Mouse (Mus musculus) liver, embryonic 15.5 days (tissue): Measurements from ENCODE around the gene Baat. TPM values are rescaled to one million over a fixed set of nuclear protein-coding genes. Genes with fewer than 3 reads are reported as not detected.
"Not testable (repeated sequence)": the region's sequence is repeated elsewhere in the genome, so short reads cannot be mapped to it uniquely, and the experiment has no call there.

Experiments used
- ATAC-seq: fragments of 200-750 bp; cut with Nextera tagmentation; 2 replicates; pipeline ENCODE4 v1.8.0; 2017; ENCODE audit warnings: moderate number of reproducible peaks, mild to moderate bottlenecking, moderate library complexity; ENCODE audit not compliant: insufficient read depth
- H3K27ac ChIP-seq: fragments of 300-500 bp; sonication (generic); replicated peaks from 2 replicates; pipeline ENCODE4 v1.5.1; 2015; ENCODE audit warnings: mild to moderate bottlenecking, inconsistent platforms
- H3K27me3 ChIP-seq: fragments of 300-500 bp; sonication (generic); 2 replicates; pipeline ENCODE4 v1.6.1; 2015; ENCODE audit warnings: mild to moderate bottlenecking, inconsistent platforms
- H3K36me3 ChIP-seq: fragments of 300-500 bp; sonication (generic); replicated peaks from 2 replicates; pipeline ENCODE4 v1.6.1; 2015; ENCODE audit warnings: moderate library complexity, mild to moderate bottlenecking, inconsistent platforms
- H3K4me1 ChIP-seq: fragments of 300-500 bp; sonication (generic); replicated peaks from 2 replicates; pipeline ENCODE4 v1.6.1; 2015; ENCODE audit warnings: inconsistent platforms
- H3K4me2 ChIP-seq: fragments of 300-500 bp; sonication (generic); 2 replicates; pipeline ENCODE4 v1.6.1; 2015; ENCODE audit warnings: moderate library complexity, mild to moderate bottlenecking, inconsistent platforms
- H3K4me3 ChIP-seq: fragments of 300-500 bp; sonication (generic); replicated peaks from 2 replicates; pipeline ENCODE4 v1.5.1; 2015; ENCODE audit warnings: mild to moderate bottlenecking, inconsistent platforms
- H3K9ac ChIP-seq: fragments of 300-500 bp; sonication (generic); 2 replicates; pipeline ENCODE4 v1.6.1; 2015; ENCODE audit warnings: moderate library complexity, mild to moderate bottlenecking, inconsistent platforms
- H3K9me3 ChIP-seq: fragments of 300-500 bp; sonication (generic); replicated peaks from 2 replicates; pipeline ENCODE4 v1.6.1; 2016; ENCODE audit warnings: inconsistent platforms
- WGBS: fragments of 180-500 bp; shearing (Covaris S2); methylation state at CpG from one replicate; pipeline ENCODE4 v1.1.7; 2015; ENCODE audit warnings: mixed read lengths; ENCODE audit not compliant: insufficient replicate concordance; 5-methylcytosine and 5-hydroxymethylcytosine counted together
- polyA plus RNA-seq: library from polyadenylated mRNA; unstranded; fragments of >200 nt; fragmentation: Nextera tagmentation; extraction: Ambion mirVana; gene quantifications from 2 replicates; pipeline ENCODE4 v1.2.1, GENCODE M21; 2015

Gene Baat
- polyA plus RNA-seq, 1 experiment from 2014 or later = 1.5 TPM

GRCm38 (mm10) chr4:49480896-49481295 is 25.5 kb downstream of the Baat start:
- Histone ChIP-seq H3K4me3 (0 out of 2 replicates have a peak overlapping the region, but pooled peaks have one; percentile 6), H3K4me2 (no peak overlapping the region), H3K9me3 (no peaks in the 10 kb centered on the region), H3K9ac (no peak overlapping the region), H3K4me1 (peaks cover 44% of the 10 kb centered on the region), H3K27ac (peak overlapping the region; percentile 51; the same call in 1 of the 2 replicates), H3K36me3 (no peaks in the 10 kb centered on the region), H3K27me3 (no peaks in the 10 kb centered on the region)
- ATAC-seq = no peak
- 58% methylated on average over 3 of the region's 3 CpGs for WGBS

GRCm38 (mm10) chr4:49480104-49480760 is 26.1 kb downstream of the Baat start:
- H3K4me2 ChIP-seq = peak overlapping the region; percentile 34; the same call in 1 of the 2 replicates
- no peaks in the 10 kb centered on the region for H3K36me3 ChIP-seq
- H3K9ac ChIP-seq = 0 out of 2 replicates have a peak overlapping the region, but pooled peaks have one; percentile 6
- H3K4me1 ChIP-seq = peaks cover 51% of the 10 kb centered on the region
- H3K9me3 ChIP-seq = no peaks in the 10 kb centered on the region
- ATAC-seq = no peak
- 0 out of 2 replicates have a peak overlapping the region, but pooled peaks have one; percentile 51 for H3K27ac ChIP-seq
- no peaks in the 10 kb centered on the region for H3K27me3 ChIP-seq
- 39% methylated on average over 21 of the region's 21 CpGs for WGBS
- H3K4me3 ChIP-seq = peak overlapping the region; percentile 6; the same call in 1 of the 2 replicates

GRCm38 (mm10) chr4:49479035-49479434 is 27.3 kb downstream of the Baat start:
- WGBS = 15% methylated on average over 2 of the region's 2 CpGs
- H3K27me3 ChIP-seq, H3K9ac ChIP-seq, H3K9me3 ChIP-seq, ATAC-seq, H3K4me3 ChIP-seq, H3K36me3 ChIP-seq: not testable (repeated sequence)
- H3K4me2 ChIP-seq = peak overlapping the region; percentile 72
- peaks cover 63% of the 10 kb centered on the region for H3K4me1 ChIP-seq
- peak overlapping the region; percentile 63; the same call in 1 of the 2 replicates for H3K27ac ChIP-seq

- H3K4me3 ChIP-seq = peak overlapping the region; percentile 46
- H3K27ac ChIP-seq = peak overlapping the region; percentile 77
- peak; percentile 71 for ATAC-seq
- H3K4me1 ChIP-seq = peaks cover 70% of the 10 kb centered on the region
- H3K27me3 ChIP-seq = no peaks in the 10 kb centered on the region
- no peaks in the 10 kb centered on the region for H3K36me3 ChIP-seq
- no peaks in the 10 kb centered on the region for H3K9me3 ChIP-seq
- H3K9ac ChIP-seq = peak overlapping the region; percentile 39; the same call in 1 of the 2 replicates
- H3K4me2 ChIP-seq = peak overlapping the region; percentile 72
- 16% methylated on average over 19 of the region's 19 CpGs for WGBS
Observed at GRCm38 (mm10) chr4:49478118-49478877, 28.1 kb downstream of the Baat start.

GRCm38 (mm10) chr4:49474583-49474982 is 31.8 kb downstream of the Baat start:
- Histone ChIP-seq H3K4me1 (peaks cover 60% of the 10 kb centered on the region), H3K27me3 (no peaks in the 10 kb centered on the region), H3K9me3 (no peaks in the 10 kb centered on the region), H3K4me3 (no peak overlapping the region), H3K9ac (no peak overlapping the region), H3K36me3 (no peaks in the 10 kb centered on the region), H3K4me2 (peak overlapping the region; percentile 42), H3K27ac (peak overlapping the region; percentile 71)
- ATAC-seq = peak; percentile 87

- Histone ChIP-seq H3K27me3 (no peaks in the 10 kb centered on the region), H3K4me1 (peaks cover 55% of the 10 kb centered on the region), H3K27ac (peak within 1 kb of the TSS; percentile 71), H3K9ac (no peak within 1 kb of the TSS), H3K36me3 (no peaks in the 10 kb centered on the region), H3K9me3 (no peaks in the 10 kb centered on the region), H3K4me2 (peak within 1 kb of the TSS; percentile 42), H3K4me3 (no peak within 1 kb of the TSS)
- ATAC-seq = no peak
- 46% methylated on average over 3 of the region's 3 CpGs for WGBS
Observed at GRCm38 (mm10) chr4:49473435-49474100, 32.8 kb downstream of the Baat start, which contains the start of gene Acnat1. Acnat1 (minus strand) TSS chr4:49473912.

- Histone ChIP-seq H3K27me3 (no peaks in the 10 kb centered on the region), H3K36me3 (no peaks in the 10 kb centered on the region), H3K9ac (no peak overlapping the region), H3K27ac (no peak overlapping the region), H3K4me1 (peaks cover 17% of the 10 kb centered on the region), H3K9me3 (no peaks in the 10 kb centered on the region), H3K4me2 (no peak overlapping the region), H3K4me3 (no peak overlapping the region)
- no peak for ATAC-seq
- 49% methylated on average over 3 of the region's 3 CpGs for whole genome bisulfite sequencing
Observed at GRCm38 (mm10) chr4:49469435-49470151, 36.8 kb downstream of the Baat start.

GRCm38 (mm10) chr4:49467360-49467759 is 39.0 kb downstream of the Baat start:
- H3K4me3 ChIP-seq = no peak overlapping the region
- no peaks in the 10 kb centered on the region for H3K4me1 ChIP-seq
- H3K9me3 ChIP-seq = no peaks in the 10 kb centered on the region
- H3K9ac ChIP-seq = no peak overlapping the region
- H3K27ac ChIP-seq = no peak overlapping the region
- no peak overlapping the region for H3K4me2 ChIP-seq
- WGBS = 71% methylated on average over 6 of the region's 6 CpGs
- H3K36me3 ChIP-seq = no peaks in the 10 kb centered on the region
- no peak for ATAC-seq
- no peaks in the 10 kb centered on the region for H3K27me3 ChIP-seq

GRCm38 (mm10) chr4:49456171-49456570 is 50.2 kb downstream of the Baat start:
- WGBS = 73% methylated on average over 2 of the region's 2 CpGs
- H3K9ac ChIP-seq = no peak overlapping the region
- no peaks in the 10 kb centered on the region for H3K27me3 ChIP-seq
- no peaks in the 10 kb centered on the region for H3K9me3 ChIP-seq
- H3K27ac ChIP-seq = no peak overlapping the region
- H3K36me3 ChIP-seq = no peaks in the 10 kb centered on the region
- H3K4me1 ChIP-seq = peaks cover 17% of the 10 kb centered on the region
- no peak for ATAC-seq
- no peak overlapping the region for H3K4me3 ChIP-seq
- H3K4me2 ChIP-seq = no peak overlapping the region

GRCm38 (mm10) chr4:49451848-49452551 is 54.4 kb downstream of the Baat start:
- WGBS = 47% methylated on average over 1 of the region's 1 CpGs
- H3K4me1 ChIP-seq = peaks cover 21% of the 10 kb centered on the region
- no peak overlapping the region for H3K4me2 ChIP-seq
- no peaks in the 10 kb centered on the region for H3K36me3 ChIP-seq
- H3K27ac ChIP-seq = peak overlapping the region; percentile 73
- H3K9me3 ChIP-seq = no peaks in the 10 kb centered on the region
- H3K27me3 ChIP-seq = no peaks in the 10 kb centered on the region
- H3K9ac ChIP-seq = no peak overlapping the region
- 0 out of 2 replicates have a peak, but pooled peaks have one; percentile 42 for ATAC-seq
- no peak overlapping the region for H3K4me3 ChIP-seq
